Mouse (Mus musculus) spleen, postnatal 14 days (tissue): Measurements from ENCODE around the gene Abhd10.

Source experiments
- DNase-seq, 2 experiments: peaks; one replicate each; pipeline ENCODE4 v3.0.0; 2021 to 2022; ENCODE audit warnings: low spot score in 2 of 2

The Abhd10 gene

GRCm38 (mm10) chr16:45729163-45729562, 13.6 kb downstream of the Abhd10 start:
- DNase-seq = no peak

GRCm38 (mm10) chr16:45724742-45725102, 18.0 kb downstream of the Abhd10 start:
- DNase-seq = no peak

- DNase-seq = no peak
Observed at GRCm38 (mm10) chr16:45724061-45724741, 18.6 kb downstream of the Abhd10 start, which contains the start of gene Tagln3. Gene Tagln3, minus strand, starts transcription at chr16:45724608.

- no peak for DNase-seq
Observed at GRCm38 (mm10) chr16:45723172-45723901, 19.4 kb downstream of the Abhd10 start.

- DNase-seq = no peak
Observed at GRCm38 (mm10) chr16:45722460-45722951, 20.2 kb downstream of the Abhd10 start.

GRCm38 (mm10) chr16:45720022-45720630, 22.6 kb downstream of the Abhd10 start:
- DNase-seq = no peak

GRCm38 (mm10) chr16:45718296-45718695, 24.5 kb downstream of the Abhd10 start:
- DNase-seq = no peak

GRCm38 (mm10) chr16:45714489-45715150, 28.1 kb downstream of the Abhd10 start:
- DNase-seq = no peak

GRCm38 (mm10) chr16:45713878-45714277, 28.9 kb downstream of the Abhd10 start:
- DNase-seq = no peak

- no peak for DNase-seq
Observed at GRCm38 (mm10) chr16:45713261-45713660, 29.5 kb downstream of the Abhd10 start.

GRCm38 (mm10) chr16:45711263-45711662, 31.5 kb downstream of the Abhd10 start:
- DNase-seq = no peak

GRCm38 (mm10) chr16:45699301-45699700, 43.5 kb downstream of the Abhd10 start:
- no peak for DNase-seq

GRCm38 (mm10) chr16:45697996-45698395, 44.8 kb downstream of the Abhd10 start:
- DNase-seq = no peak

GRCm38 (mm10) chr16:45695445-45696160, 47.2 kb downstream of the Abhd10 start:
- no peak for DNase-seq

- DNase-seq = no peak
Observed at GRCm38 (mm10) chr16:45693558-45693957, 49.2 kb downstream of the Abhd10 start, which contains the start of gene Tmprss7. Gene Tmprss7, minus strand, starts transcription at chr16:45693658.

- no peak for DNase-seq
Observed at GRCm38 (mm10) chr16:45692851-45693250, 49.9 kb downstream of the Abhd10 start.

GRCm38 (mm10) chr16:45690178-45690577, 52.6 kb downstream of the Abhd10 start:
- no peak for DNase-seq

GRCm38 (mm10) chr16:45686833-45687232, 55.9 kb downstream of the Abhd10 start:
- no peak for DNase-seq

- no peak for DNase-seq
Observed at GRCm38 (mm10) chr16:45685295-45685694, 57.5 kb downstream of the Abhd10 start.

GRCm38 (mm10) chr16:45684815-45685214, 57.9 kb downstream of the Abhd10 start:
- DNase-seq = peak in 1 of 2 experiments; percentile 45
